Mouse (Mus musculus) frontal cortex, postnatal 36 days (tissue): ENCODE data around the gene Trpt1.
"Not testable (repeated sequence)": the region's sequence is repeated elsewhere in the genome, so short reads cannot be mapped to it uniquely, and the experiment has no call there.

Experiments used
- DNase-seq, 2 experiments: peaks; one replicate each; pipeline ENCODE4 v3.0.0; 2022; ENCODE audit warnings: low spot score in 2 of 2

Gene Trpt1

GRCm38 (mm10) chr19:6974211-6975205, 21.4 kb upstream of the Trpt1 start, which contains the start of gene Ppp1r14b:
Gene Ppp1r14b (plus strand): TSS chr19:6974968.
- peak; percentile 77 for DNase-seq

GRCm38 (mm10) chr19:6975537-6976521, 20.1 kb upstream of the Trpt1 start, which contains the start of gene Plcb3:
Gene Plcb3 (minus strand): TSS chr19:6976470.
- DNase-seq, result peak; percentile 54 to 64

- no peak for DNase-seq
Measured at GRCm38 (mm10) chr19:6977759-6978638, 17.9 kb upstream of the Trpt1 start.

- no peak for DNase-seq
Measured at GRCm38 (mm10) chr19:6978639-6978974, 17.3 kb upstream of the Trpt1 start.

GRCm38 (mm10) chr19:6979001-6979479, 16.9 kb upstream of the Trpt1 start:
- DNase-seq, result no peak

- peak; percentile 98 to 100 for DNase-seq
Measured at GRCm38 (mm10) chr19:6979486-6980380, 16.2 kb upstream of the Trpt1 start.

- DNase-seq, result peak; percentile 99
Measured at GRCm38 (mm10) chr19:6980381-6981093, 15.4 kb upstream of the Trpt1 start, which contains the start of gene Fkbp2. Gene Fkbp2 (minus strand): TSS chr19:6980501.

- DNase-seq, result no peak
Measured at GRCm38 (mm10) chr19:6981465-6981864, 14.5 kb upstream of the Trpt1 start.

GRCm38 (mm10) chr19:6983621-6984020, 12.3 kb upstream of the Trpt1 start:
- no peak for DNase-seq

- no peak for DNase-seq
Measured at GRCm38 (mm10) chr19:6985300-6985699, 10.6 kb upstream of the Trpt1 start.

- no peak for DNase-seq
Measured at GRCm38 (mm10) chr19:6985951-6986708, 9.8 kb upstream of the Trpt1 start.

- peak in 1 of 2 experiments; percentile 62 for DNase-seq
Measured at GRCm38 (mm10) chr19:6987061-6987903, 8.6 kb upstream of the Trpt1 start, which contains the start of gene Vegfb. Gene Vegfb (minus strand): TSS chr19:6987651.

- no peak for DNase-seq
Measured at GRCm38 (mm10) chr19:6987904-6988285, 8.0 kb upstream of the Trpt1 start.

- DNase-seq, result no peak
Measured at GRCm38 (mm10) chr19:6989251-6989650, 6.7 kb upstream of the Trpt1 start.

GRCm38 (mm10) chr19:6990712-6991111, 5.2 kb upstream of the Trpt1 start:
- DNase-seq, result no peak

- DNase-seq, result not testable (repeated sequence)
Measured at GRCm38 (mm10) chr19:6991166-6991565, 4.8 kb upstream of the Trpt1 start.
